In genomic region chr1:130876931-130877509, GRCm38 (mm10) we compare ENCODE assay signal across 9 mouse cellular contexts. TPM values are rescaled to one million over a fixed set of nuclear protein-coding genes. Genes with fewer than 3 reads are reported as not detected.
DNase-seq lines count a peak whose midpoint lies in the region; ATAC-seq and TF ChIP-seq lines count a peak whose summit lies in the region.
"Had no signal": no experiment of that assay in that cellular context is flagged by ENCODE, and none has a peak within 500 bp of the region (broad histone marks: within the 10 kb centered on the region; RNA-seq: fewer than 3 reads in every experiment).

No protein-coding gene starts in this region.

- no peak for TF ChIP-seq POLR2A in brain, embryonic 14.5 days (IDR thresholded peaks at IDR 0.05; ENCODE audit: borderline replicate concordance, extremely low read depth, insufficient read depth, insufficient read length, poor library complexity, severe bottlenecking)

- no peaks in the 10 kb centered on the region for H3K4me1 ChIP-seq in G1E (ENCODE audit: insufficient read depth, low read depth, low read length)

- DNase-seq in left cerebral cortex, adult 11 months (ENCODE audit: low spot score), result peak; percentile 52
- no peak for DNase-seq in left cerebral cortex, postnatal 36 days (ENCODE audit: low spot score in 2 of 2)
- DNase-seq in G1E (ENCODE audit: low spot score), result peak; percentile 49
- peak; percentile 90 for DNase-seq in brain, embryonic 14.5 days (ENCODE audit: low read depth)
- peak; percentile 15 to 92 for DNase-seq in frontal cortex, adult 2 months (ENCODE audit: extremely low spot score in 1 of 2, low spot score in 1 of 2)
- peak; percentile 39 for DNase-seq in left cerebral cortex, postnatal 4 days
- peak; percentile 36 for DNase-seq in right cerebral cortex, postnatal 4 days
- DNase-seq in urinary bladder, adult 18-20 months (ENCODE audit: low spot score in 2 of 2), result no peak

- TF ChIP-seq CTCF in G1E (IDR thresholded peaks at IDR 0.05; ENCODE audit: low read depth, low read length), result peak; percentile 16; the same call in 1 of the 2 replicates
- TF ChIP-seq CTCF in brain, embryonic 14.5 days (IDR thresholded peaks at IDR 0.05; ENCODE audit: borderline replicate concordance, extremely low read depth, insufficient read depth, insufficient read length), result peak; percentile 63

- intact Hi-C loops in left cerebral cortex, postnatal 36 days (cut with DNase I), result loop anchor here (1.0 to 10.0 kb wide), 4 partner anchors 105 to 390 kb away; partner anchors contain the start of gene Dyrk3
- intact Hi-C loops in left cerebral cortex, postnatal 4 days (cut with DNase I), result loop anchor here (2.0 to 10.0 kb wide), 3 partner anchors 98 to 258 kb away; partner anchors contain the start of gene Dyrk3

- H3K9me3 ChIP-seq in G1E (replicated peaks), result no peaks in the 10 kb centered on the region

- H3K27me3 ChIP-seq in G1E (ENCODE audit: insufficient read depth, low read length), result peaks cover 14% of the 10 kb centered on the region

- no peak for ATAC-seq in G1E (ENCODE audit: extremely low read depth, insufficient number of reproducible peaks, low FRiP score, poor library complexity, severe bottlenecking)

- no peak overlapping the region for H3K4me3 ChIP-seq in G1E (ENCODE audit: low read depth, low read length)

- no peaks in the 10 kb centered on the region for H3K36me3 ChIP-seq in G1E (replicated peaks)

RNA-seq across cellular contexts. Expression of gene Il24, which starts 10.2 kb away (rescaled TPM):
- not detected for total RNA-seq in left cerebral cortex, postnatal 36 days (2021)
- not detected in 2 replicates for total RNA-seq in G1E (2014; fragmentation: Nextera tagmentation)
- total RNA-seq in G1E (2017), result not detected in 2 replicates
- not detected in 2 replicates for polyA plus RNA-seq in G1E (2012)
- not detected in 2 replicates for polyA plus RNA-seq in brain, embryonic 14.5 days (2012; rRNA removed)
- not detected in 2 replicates for polyA plus RNA-seq in frontal cortex, adult 2 months (2012; rRNA removed)
- total RNA-seq in left cerebral cortex, postnatal 4 days (2021), result not detected
- polyA plus RNA-seq: macrophage had no signal

RNA-seq across cellular contexts. Expression of gene Fcmr, which starts 11.6 kb away (rescaled TPM):
- under 1 TPM in 1 of 2 experiments, not detected in 1; 0.93 TPM for total RNA-seq in left cerebral cortex, postnatal 36 days (2021)
- not detected in 2 replicates for total RNA-seq in G1E (2014; fragmentation: Nextera tagmentation)
- 0.35 TPM in 1 of 2 replicates, not detected in the other for total RNA-seq in G1E (2017)
- polyA plus RNA-seq in G1E (2012), result not detected in 2 replicates
- polyA plus RNA-seq in brain, embryonic 14.5 days (2012; rRNA removed), result 0.19 and 0.28 TPM in 2 replicates
- 0.28 and 1.0 TPM in 2 replicates for polyA plus RNA-seq in frontal cortex, adult 2 months (2012; rRNA removed)
- total RNA-seq in left cerebral cortex, postnatal 4 days (2021), result 1 to 10 TPM in 1 of 2 experiments, not detected in 1; 1.1 TPM

RNA-seq across cellular contexts. Expression of gene Il20, which starts 34.2 kb away (rescaled TPM):
- total RNA-seq in left cerebral cortex, postnatal 36 days (2021), result not detected
- not detected in 2 replicates for total RNA-seq in G1E (2014; fragmentation: Nextera tagmentation)
- 0.12 TPM in 1 of 2 replicates, not detected in the other for total RNA-seq in G1E (2017)
- polyA plus RNA-seq in G1E (2012), result not detected in 2 replicates
- polyA plus RNA-seq in brain, embryonic 14.5 days (2012; rRNA removed), result not detected in 2 replicates
- not detected in 2 replicates for polyA plus RNA-seq in frontal cortex, adult 2 months (2012; rRNA removed)
- not detected for total RNA-seq in left cerebral cortex, postnatal 4 days (2021)
- polyA plus RNA-seq: macrophage had no signal

RNA-seq across cellular contexts. Expression of gene Pigr, which starts 50.5 kb away (rescaled TPM):
- total RNA-seq in left cerebral cortex, postnatal 36 days (2021), result not detected
- total RNA-seq in G1E (2014; fragmentation: Nextera tagmentation), result not detected in 2 replicates
- under 0.01 and 0.06 TPM in 2 replicates for total RNA-seq in G1E (2017)
- not detected in 2 replicates for polyA plus RNA-seq in G1E (2012)
- 0.03 and 0.16 TPM in 2 replicates for polyA plus RNA-seq in brain, embryonic 14.5 days (2012; rRNA removed)
- polyA plus RNA-seq in frontal cortex, adult 2 months (2012; rRNA removed), result 0.04 and 0.11 TPM in 2 replicates
- not detected for total RNA-seq in left cerebral cortex, postnatal 4 days (2021)
- polyA plus RNA-seq: macrophage had no signal

Comparison
In these comparisons a context has a peak if more than half of its experiments do, and no peak if none do; other contexts are left out.
1. DNase-seq: peak in left cerebral cortex, adult 11 months (single experiment), G1E (single experiment), brain, embryonic 14.5 days (single experiment), frontal cortex, adult 2 months (2 of 2), left cerebral cortex, postnatal 4 days (single experiment) and right cerebral cortex, postnatal 4 days (single experiment); none in left cerebral cortex, postnatal 36 days (0 of 2) and urinary bladder, adult 18-20 months (0 of 2).